Mouse (Mus musculus) embryonic facial prominence, embryonic 11.5 days (tissue): ENCODE measurements at regions not wholly inside any gene's neighbourhood (a gene's known extent, or its start where the extent isn't known, plus 50 kb on each side); places are given as distances from the start of the nearest gene placed in this dataset.

Experiments
- ATAC-seq: fragments of 200-750 bp; cut with Nextera tagmentation; replicated peaks from 2 replicates; pipeline ENCODE4 v1.8.0; 2017; ENCODE audit warnings: low read depth; ENCODE audit not compliant: insufficient number of reproducible peaks, low FRiP score, low TSS enrichment
- DNase-seq: peaks from one replicate; pipeline ENCODE4 v3.0.0-alpha.2; 2015; ENCODE audit warnings: low spot score
- H3K27ac ChIP-seq: fragments of 300-500 bp; sonication (generic); replicated peaks from 2 replicates; pipeline ENCODE4 v1.5.1; 2014; ENCODE audit warnings: mild to moderate bottlenecking, low read depth, low read length, control low read depth
- H3K27me3 ChIP-seq: fragments of 300-500 bp; sonication (generic); 2 replicates; pipeline ENCODE4 v1.6.1; 2014; ENCODE audit warnings: mild to moderate bottlenecking, low read length, moderate library complexity, mixed read lengths; ENCODE audit not compliant: control insufficient read depth, insufficient read depth
- H3K36me3 ChIP-seq: fragments of 300-500 bp; sonication (generic); replicated peaks from 2 replicates; pipeline ENCODE4 v1.6.1; 2014; ENCODE audit warnings: low read depth, mild to moderate bottlenecking, low read length, moderate library complexity, mixed read lengths; ENCODE audit not compliant: control insufficient read depth, insufficient read depth
- H3K4me1 ChIP-seq: fragments of 300-500 bp; sonication (generic); 2 replicates; pipeline ENCODE4 v1.6.1; 2014; ENCODE audit warnings: low read length, mixed read lengths; ENCODE audit not compliant: control insufficient read depth, insufficient read depth
- H3K4me2 ChIP-seq: fragments of 300-500 bp; sonication (generic); 2 replicates; pipeline ENCODE4 v1.6.1; 2014; ENCODE audit warnings: low read depth, mild to moderate bottlenecking, control low read depth, low read length, moderate library complexity
- H3K4me3 ChIP-seq: fragments of 300-500 bp; sonication (generic); 2 replicates; pipeline ENCODE4 v1.5.1; 2014; ENCODE audit warnings: low read depth, low read length, control low read depth
- H3K9ac ChIP-seq: fragments of 300-500 bp; sonication (generic); replicated peaks from 2 replicates; pipeline ENCODE4 v1.6.1; 2014; ENCODE audit warnings: mild to moderate bottlenecking, control low read depth, low read length
- H3K9me3 ChIP-seq: fragments of 300-500 bp; sonication (generic); replicated peaks from 2 replicates; pipeline ENCODE4 v1.6.1; 2016; ENCODE audit warnings: mild to moderate bottlenecking, low read length, inconsistent platforms, mixed read lengths; ENCODE audit not compliant: control insufficient read depth
- WGBS: fragments of 180-500 bp; shearing (Covaris S2); extraction: QIAGEN DNeasy Blood & Tissue Kit; methylation state at CpG from one replicate; pipeline ENCODE4 v1.1.7; 2014; 5-methylcytosine and 5-hydroxymethylcytosine counted together

DNA sequence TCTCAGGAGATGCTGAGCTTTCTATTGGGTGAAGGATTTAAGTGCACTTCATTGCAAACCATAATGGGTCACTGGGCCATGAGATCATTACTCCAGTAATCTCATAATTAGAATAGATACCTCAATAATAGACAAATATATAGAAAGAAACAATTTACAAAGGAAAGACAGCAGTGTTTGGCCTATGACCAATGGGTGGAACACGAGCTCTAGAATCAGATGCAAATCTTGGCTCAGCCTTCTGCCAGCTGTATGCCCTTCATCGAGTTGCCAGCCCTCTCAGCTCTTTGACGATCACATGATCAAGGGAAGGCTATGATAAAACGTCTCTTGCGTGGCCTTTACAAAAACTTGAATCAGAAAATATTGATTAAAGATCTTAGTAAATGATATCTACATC lies 92.9 kb upstream of the Dapk1 start:
- DNase-seq (no peak), ATAC-seq (no peak)
- WGBS = 79% methylated on average over 5 of the region's 5 CpGs
- no peak overlapping the region for H3K9ac ChIP-seq
- H3K27me3 ChIP-seq = no peaks in the 10 kb centered on the region
- no peak overlapping the region for H3K27ac ChIP-seq
- H3K4me1 ChIP-seq = 0 out of 2 replicates have a peak, but pooled peaks cover 3% of the 10 kb centered on the region
- H3K9me3 ChIP-seq = no peaks in the 10 kb centered on the region
- H3K4me2 ChIP-seq = no peak overlapping the region
- no peaks in the 10 kb centered on the region for H3K36me3 ChIP-seq
- no peak overlapping the region for H3K4me3 ChIP-seq

DNA sequence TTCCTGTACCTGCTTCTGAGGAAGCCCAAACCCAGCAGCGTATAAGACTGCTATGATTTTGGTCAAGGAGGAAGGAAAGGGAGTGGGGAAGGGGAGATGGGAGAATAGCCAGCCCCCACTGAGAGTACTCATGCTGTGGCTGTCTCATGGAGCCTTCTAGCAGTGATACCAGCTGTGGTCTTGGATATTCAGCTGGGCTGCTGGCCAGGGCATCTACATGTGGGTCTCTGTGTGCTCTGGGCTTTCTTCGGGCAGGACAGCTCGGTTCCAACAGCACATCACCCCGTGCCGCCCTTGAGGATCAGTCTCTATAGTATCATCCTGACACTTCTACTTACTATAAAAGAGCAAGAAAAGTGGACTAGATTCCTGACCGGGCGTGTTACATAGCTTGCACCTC lies 90.6 kb upstream of the Dapk1 start:
- Histone ChIP-seq H3K4me2 (no peak overlapping the region), H3K27ac (no peak overlapping the region), H3K4me1 (0 out of 2 replicates have a peak, but pooled peaks cover 3% of the 10 kb centered on the region), H3K9ac (no peak overlapping the region), H3K4me3 (no peak overlapping the region), H3K36me3 (no peaks in the 10 kb centered on the region), H3K9me3 (no peaks in the 10 kb centered on the region), H3K27me3 (no peaks in the 10 kb centered on the region)
- DNase-seq (no peak), ATAC-seq (no peak)
- 98% methylated on average over 7 of the region's 7 CpGs for WGBS

- Histone ChIP-seq H3K9me3 (no peaks in the 10 kb centered on the region), H3K9ac (no peak overlapping the region), H3K36me3 (no peaks in the 10 kb centered on the region), H3K4me2 (no peak overlapping the region), H3K27me3 (no peaks in the 10 kb centered on the region), H3K27ac (no peak overlapping the region), H3K4me1 (0 out of 2 replicates have a peak, but pooled peaks cover 3% of the 10 kb centered on the region), H3K4me3 (no peak overlapping the region)
- ATAC-seq (no peak), DNase-seq (no peak)
- 91% methylated on average over 8 of the region's 8 CpGs for WGBS
Measured at GRCm38 (mm10) chr13:60511628-60512027, 90.1 kb upstream of the Dapk1 start.

- H3K4me3 ChIP-seq = no peak overlapping the region
- WGBS = 60% methylated on average over 7 of the region's 7 CpGs
- H3K27ac ChIP-seq = no peak overlapping the region
- no peak for ATAC-seq
- no peaks in the 10 kb centered on the region for H3K9me3 ChIP-seq
- no peaks in the 10 kb centered on the region for H3K36me3 ChIP-seq
- DNase-seq = no peak
- H3K4me1 ChIP-seq = no peaks in the 10 kb centered on the region
- H3K27me3 ChIP-seq = no peaks in the 10 kb centered on the region
- no peak overlapping the region for H3K4me2 ChIP-seq
- H3K9ac ChIP-seq = no peak overlapping the region
Measured at GRCm38 (mm10) chr13:60513756-60514155, 88.0 kb upstream of the Dapk1 start.

DNA sequence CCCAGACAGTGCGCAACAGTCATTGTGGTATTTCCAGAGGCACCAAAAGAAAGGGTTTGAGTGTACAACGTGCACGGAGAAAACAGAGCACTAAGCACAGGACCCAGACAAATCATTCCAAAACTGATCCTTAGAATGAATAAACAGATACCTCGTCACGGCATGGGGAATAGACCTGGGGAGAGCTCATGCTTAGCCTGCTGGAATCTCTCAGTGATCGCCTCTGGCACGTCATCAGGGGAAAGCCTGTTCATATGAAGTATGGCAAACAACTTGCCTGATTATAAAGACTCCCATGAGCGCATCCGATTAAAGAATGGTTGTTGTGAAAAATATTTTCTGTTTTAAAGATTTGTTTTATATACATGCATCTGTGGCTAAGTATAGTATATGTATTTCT lies 86.9 kb upstream of the Dapk1 start:
- 86% methylated on average over 9 of the region's 9 CpGs for WGBS
- H3K36me3 ChIP-seq = no peaks in the 10 kb centered on the region
- DNase-seq = no peak

GRCm38 (mm10) chr13:60518010-60518409 lies 83.7 kb upstream of the Dapk1 start:
- no peaks in the 10 kb centered on the region for H3K4me1 ChIP-seq
- no peaks in the 10 kb centered on the region for H3K27me3 ChIP-seq

More for the DNA sequence above, 86.9 kb upstream of the Dapk1 start:
- no peaks in the 10 kb centered on the region for H3K27me3 ChIP-seq
- H3K4me1 ChIP-seq = no peaks in the 10 kb centered on the region
- H3K27ac ChIP-seq = no peak overlapping the region
- H3K4me3 ChIP-seq = no peak overlapping the region
- H3K9ac ChIP-seq = no peak overlapping the region
- H3K4me2 ChIP-seq = no peak overlapping the region
- ATAC-seq = no peak
- no peaks in the 10 kb centered on the region for H3K9me3 ChIP-seq

DNA sequence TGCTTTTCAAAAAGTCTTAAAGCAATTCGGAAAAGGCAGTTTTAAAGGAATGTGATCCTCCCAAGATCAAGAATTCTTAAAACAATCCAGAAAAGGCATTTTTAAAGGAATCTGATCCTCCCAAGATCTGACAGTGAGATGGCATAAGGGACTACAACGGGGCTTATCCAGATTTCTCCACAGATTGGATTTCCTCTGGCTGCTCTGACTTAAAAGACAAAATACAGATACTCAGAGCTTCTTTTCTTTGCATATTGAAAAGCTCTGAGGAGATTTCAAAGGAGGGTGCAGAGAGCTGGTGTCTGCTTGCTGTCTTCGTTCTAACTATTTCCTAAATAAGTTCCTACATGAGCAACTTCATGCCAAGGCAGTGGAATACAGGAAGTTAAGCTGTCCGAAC lies 82.0 kb upstream of the Dapk1 start:
- H3K9me3 ChIP-seq = no peaks in the 10 kb centered on the region
- no peak overlapping the region for H3K27ac ChIP-seq
- no peak overlapping the region for H3K4me3 ChIP-seq
- H3K4me2 ChIP-seq = no peak overlapping the region
- no peak overlapping the region for H3K9ac ChIP-seq
- 53% methylated on average over 4 of the region's 4 CpGs for WGBS
- H3K27me3 ChIP-seq = no peaks in the 10 kb centered on the region
- no peaks in the 10 kb centered on the region for H3K4me1 ChIP-seq
- ATAC-seq (no peak), DNase-seq (no peak)
- H3K36me3 ChIP-seq = no peaks in the 10 kb centered on the region

More at GRCm38 (mm10) chr13:60518010-60518409, 83.7 kb upstream of the Dapk1 start:
- no peak overlapping the region for H3K4me2 ChIP-seq
- no peaks in the 10 kb centered on the region for H3K9me3 ChIP-seq
- H3K9ac ChIP-seq = no peak overlapping the region
- H3K36me3 ChIP-seq = no peaks in the 10 kb centered on the region
- 87% methylated on average over 2 of the region's 2 CpGs for WGBS
- ATAC-seq (no peak), DNase-seq (no peak)
- no peak overlapping the region for H3K4me3 ChIP-seq
- H3K27ac ChIP-seq = no peak overlapping the region

- Histone ChIP-seq H3K4me3 (no peak overlapping the region), H3K9me3 (no peaks in the 10 kb centered on the region), H3K36me3 (no peaks in the 10 kb centered on the region), H3K4me2 (no peak overlapping the region), H3K4me1 (no peaks in the 10 kb centered on the region), H3K27me3 (no peaks in the 10 kb centered on the region), H3K9ac (no peak overlapping the region), H3K27ac (no peak overlapping the region)
- ATAC-seq = no peak
- no peak for DNase-seq
- 77% methylated on average over 8 of the region's 8 CpGs for WGBS
Measured at GRCm38 (mm10) chr13:60522719-60523450, 78.9 kb upstream of the Dapk1 start.
